ENCODE assay signal across 20 mouse cellular contexts in the genomic region with DNA sequence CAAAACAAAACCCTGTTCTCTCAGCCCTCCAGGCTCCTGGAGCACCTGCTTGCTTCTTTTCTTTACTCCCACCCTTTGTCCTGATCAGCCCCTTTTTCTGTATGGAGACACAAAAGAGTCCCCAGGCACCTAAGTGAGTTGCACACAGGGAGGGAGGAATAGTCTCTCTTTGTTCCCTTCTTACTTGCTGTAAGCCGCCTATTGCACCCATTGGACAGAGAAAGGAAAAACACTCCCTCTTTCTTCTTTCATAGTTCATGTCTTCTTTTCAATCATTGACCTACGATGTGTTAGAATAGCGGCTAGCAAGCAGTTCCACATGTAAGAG. TPM values are rescaled to one million over a fixed set of nuclear protein-coding genes. Genes with fewer than 3 reads are reported as not detected.
A peak's percentile ranks its signal among the peaks of the same experiment; 100 is the strongest.
DNase-seq lines count a peak whose midpoint lies in the region; ATAC-seq and TF ChIP-seq lines count a peak whose summit lies in the region.
"Had no signal": no experiment of that assay in that cellular context is flagged by ENCODE, and none has a peak within 500 bp of the region (broad histone marks: within the 10 kb centered on the region; RNA-seq: fewer than 3 reads in every experiment).

No protein-coding gene starts in this region.

- no peak overlapping the region for H3K9ac ChIP-seq in forebrain, embryonic 13.5 days
- H3K9ac ChIP-seq in hindbrain, embryonic 15.5 days = no peak overlapping the region
- H3K9ac ChIP-seq in midbrain, embryonic 16.5 days (ENCODE audit: low read depth, low read length) = no peak overlapping the region
- H3K9ac ChIP-seq in heart, adult 2 months (ENCODE audit: low read depth, low read length) = no peak overlapping the region
- H3K9ac ChIP-seq: embryonic facial prominence, embryonic 12.5 days; liver, embryonic 12.5 days; lung, embryonic 15.5 days; stomach, embryonic 15.5 days had no signal

- no peak overlapping the region for H3K4me3 ChIP-seq in forebrain, embryonic 13.5 days
- no peak overlapping the region for H3K4me3 ChIP-seq in hindbrain, embryonic 15.5 days
- H3K4me3 ChIP-seq in midbrain, embryonic 16.5 days (ENCODE audit: low read depth, low read length) = no peak overlapping the region
- H3K4me3 ChIP-seq in heart, adult 2 months = no peak overlapping the region
- no peak overlapping the region for H3K4me3 ChIP-seq in limb, embryonic 10.5 days
- H3K4me3 ChIP-seq: embryonic facial prominence, embryonic 12.5 days; liver, embryonic 12.5 days; lung, embryonic 15.5 days; stomach, embryonic 15.5 days had no signal

- no peaks in the 10 kb centered on the region for H3K79me2 ChIP-seq in heart, adult 2 months (replicated peaks; ENCODE audit: control insufficient read depth, insufficient read depth, low read length)

- no peak overlapping the region for H3K4me2 ChIP-seq in forebrain, embryonic 13.5 days
- no peak overlapping the region for H3K4me2 ChIP-seq in hindbrain, embryonic 15.5 days
- no peak overlapping the region for H3K4me2 ChIP-seq in midbrain, embryonic 16.5 days (ENCODE audit: low read length)
- H3K4me2 ChIP-seq: embryonic facial prominence, embryonic 12.5 days; liver, embryonic 12.5 days; lung, embryonic 15.5 days; stomach, embryonic 15.5 days had no signal

- no peak for TF ChIP-seq CTCF in brain, embryonic 14.5 days (IDR thresholded peaks at IDR 0.05; ENCODE audit: borderline replicate concordance, extremely low read depth, insufficient read depth, insufficient read length)
- no peak for TF ChIP-seq CTCF in heart, adult 2 months (IDR thresholded peaks at IDR 0.05)

- no peak for TF ChIP-seq EP300 in heart, adult 2 months (IDR thresholded peaks at IDR 0.05; ENCODE audit: insufficient read depth, low read depth, low read length)

- no peaks in the 10 kb centered on the region for H3K27me3 ChIP-seq in forebrain, embryonic 13.5 days
- H3K27me3 ChIP-seq in hindbrain, embryonic 15.5 days = no peaks in the 10 kb centered on the region
- no peaks in the 10 kb centered on the region for H3K27me3 ChIP-seq in midbrain, embryonic 16.5 days (ENCODE audit: control insufficient read depth, insufficient read depth, low read depth, low read length)
- no peaks in the 10 kb centered on the region for H3K27me3 ChIP-seq in heart, adult 2 months (ENCODE audit: control insufficient read depth, insufficient read depth, low read length)
- H3K27me3 ChIP-seq in limb, embryonic 10.5 days (ENCODE audit: low read depth, poor library complexity, severe bottlenecking) = no peaks in the 10 kb centered on the region
- H3K27me3 ChIP-seq: embryonic facial prominence, embryonic 12.5 days; liver, embryonic 12.5 days; lung, embryonic 15.5 days; stomach, embryonic 15.5 days had no signal

- ATAC-seq in forebrain, embryonic 13.5 days = no peak; the same call in 1 of the 2 replicates
- ATAC-seq in hindbrain, embryonic 15.5 days (ENCODE audit: low FRiP score, low read depth) = no peak
- ATAC-seq in midbrain, embryonic 16.5 days = no peak
- ATAC-seq: intestine, embryonic 16.5 days; liver, embryonic 12.5 days had no signal

- no peak for TF ChIP-seq POLR2A in brain, embryonic 14.5 days (IDR thresholded peaks at IDR 0.05; ENCODE audit: borderline replicate concordance, extremely low read depth, insufficient read depth, insufficient read length, poor library complexity, severe bottlenecking)
- TF ChIP-seq POLR2A in heart, adult 2 months (IDR thresholded peaks at IDR 0.05; ENCODE audit: insufficient read depth, low read depth, low read length) = no peak

- H3K27ac ChIP-seq in forebrain, embryonic 13.5 days = peak overlapping the region; percentile 77
- peak overlapping the region; percentile 42; the same call in 1 of the 2 replicates for H3K27ac ChIP-seq in hindbrain, embryonic 15.5 days (replicated peaks)
- H3K27ac ChIP-seq in midbrain, embryonic 16.5 days (ENCODE audit: low read length) = peak overlapping the region; percentile 76; the same call in 1 of the 2 replicates
- H3K27ac ChIP-seq in heart, adult 2 months = no peak overlapping the region
- no peak overlapping the region for H3K27ac ChIP-seq in limb, embryonic 10.5 days
- H3K27ac ChIP-seq: embryonic facial prominence, embryonic 12.5 days; liver, embryonic 12.5 days; lung, embryonic 15.5 days; stomach, embryonic 15.5 days had no signal

- peaks cover 13% of the 10 kb centered on the region for H3K36me3 ChIP-seq in forebrain, embryonic 13.5 days (ENCODE audit: poor library complexity, severe bottlenecking)
- peaks cover 8% of the 10 kb centered on the region for H3K36me3 ChIP-seq in hindbrain, embryonic 15.5 days
- peaks cover 2% of the 10 kb centered on the region; the same call in 1 of the 2 replicates for H3K36me3 ChIP-seq in midbrain, embryonic 16.5 days (ENCODE audit: control insufficient read depth, insufficient read depth, low read length)
- no peaks in the 10 kb centered on the region for H3K36me3 ChIP-seq in heart, adult 2 months (ENCODE audit: control insufficient read depth, insufficient read depth, low read length)
- H3K36me3 ChIP-seq in limb, embryonic 10.5 days = peaks cover 12% of the 10 kb centered on the region
- H3K36me3 ChIP-seq: G1E; liver, embryonic 12.5 days; stomach, embryonic 15.5 days had no signal

- WGBS in forebrain, embryonic 13.5 days = 4% methylated on average over 3 of the region's 3 CpGs
- WGBS in hindbrain, embryonic 15.5 days = 15% methylated on average over 3 of the region's 3 CpGs
- WGBS in midbrain, embryonic 16.5 days = 10% methylated on average over 3 of the region's 3 CpGs
- 78% methylated on average over 3 of the region's 3 CpGs for WGBS in heart, adult 2 months
- WGBS in limb, embryonic 10.5 days = 84% methylated on average over 3 of the region's 3 CpGs

- peaks cover 16% of the 10 kb centered on the region for H3K4me1 ChIP-seq in forebrain, embryonic 13.5 days
- peaks cover 13% of the 10 kb centered on the region for H3K4me1 ChIP-seq in hindbrain, embryonic 15.5 days (replicated peaks)
- peaks cover 12% of the 10 kb centered on the region for H3K4me1 ChIP-seq in midbrain, embryonic 16.5 days (ENCODE audit: control insufficient read depth, insufficient read depth, low read length)
- H3K4me1 ChIP-seq in heart, adult 2 months (ENCODE audit: control insufficient read depth, insufficient read depth, low read length) = no peaks in the 10 kb centered on the region
- H3K4me1 ChIP-seq in limb, embryonic 10.5 days = no peaks in the 10 kb centered on the region
- H3K4me1 ChIP-seq: embryonic facial prominence, embryonic 12.5 days; liver, embryonic 12.5 days; lung, embryonic 15.5 days; stomach, embryonic 15.5 days had no signal

- H3K9me3 ChIP-seq in forebrain, embryonic 13.5 days (replicated peaks) = no peaks in the 10 kb centered on the region
- H3K9me3 ChIP-seq in hindbrain, embryonic 15.5 days = no peaks in the 10 kb centered on the region
- H3K9me3 ChIP-seq in midbrain, embryonic 16.5 days (replicated peaks; ENCODE audit: control insufficient read depth, low read length, poor library complexity, severe bottlenecking) = no peaks in the 10 kb centered on the region
- no peaks in the 10 kb centered on the region for H3K9me3 ChIP-seq in limb, embryonic 10.5 days (replicated peaks)
- H3K9me3 ChIP-seq: embryonic facial prominence, embryonic 12.5 days; lung, embryonic 15.5 days; stomach, embryonic 15.5 days had no signal

- peak; percentile 53 for DNase-seq in brain, embryonic 14.5 days (ENCODE audit: low read depth)
- DNase-seq in cerebellum, adult 9-11 months = no peak
- DNase-seq in heart, adult 2 months = no peak
- DNase-seq in limb, embryonic 10.5 days (ENCODE audit: low spot score) = no peak
- no peak for DNase-seq in layer of hippocampus, adult 9-10 months (ENCODE audit: low spot score)
- DNase-seq: adrenal gland, postnatal 14 days; cerebellum, postnatal 14 days; gastrocnemius, postnatal 10 days; heart, postnatal 14 days; kidney, postnatal 10 days; thymus, postnatal 36 days had no signal

- intact Hi-C loops in heart, adult 2 months (cut with DNase I) = no loop called here

RNA-seq across cellular contexts. Expression of a gene that starts 25.8 kb away (rescaled TPM):
- 37.7 and 46.4 TPM in 2 replicates for polyA plus RNA-seq in brain, embryonic 14.5 days (2012; rRNA removed)
- polyA plus RNA-seq in forebrain, embryonic 13.5 days (2015; fragmentation: Nextera tagmentation; extraction: Ambion mirVana) = 116 and 129 TPM in 2 replicates
- 97.5 and 99.8 TPM in 2 replicates for polyA plus RNA-seq in hindbrain, embryonic 15.5 days (2015; fragmentation: Nextera tagmentation; extraction: Ambion mirVana)
- polyA plus RNA-seq in midbrain, embryonic 16.5 days (2015; fragmentation: Nextera tagmentation; extraction: Ambion mirVana) = 111 and 125 TPM in 2 replicates
- 1 to 10 TPM; 8.8 to 8.9 TPM for total RNA-seq in heart, adult 2 months (2021)
- polyA plus RNA-seq in heart, adult 2 months (2012; rRNA removed) = 1.6 and 3.7 TPM in 2 replicates
- 38.2 and 49.5 TPM in 2 replicates for polyA plus RNA-seq in limb, embryonic 10.5 days (2016; fragmentation: Nextera tagmentation; extraction: Ambion mirVana)

RNA-seq across cellular contexts. Expression of a gene that starts 50.0 kb away (rescaled TPM):
- polyA plus RNA-seq in brain, embryonic 14.5 days (2012; rRNA removed) = 2.9 and 3.7 TPM in 2 replicates
- polyA plus RNA-seq in forebrain, embryonic 13.5 days (2015; fragmentation: Nextera tagmentation; extraction: Ambion mirVana) = 2.9 and 3.2 TPM in 2 replicates
- 1.9 and 2.1 TPM in 2 replicates for polyA plus RNA-seq in hindbrain, embryonic 15.5 days (2015; fragmentation: Nextera tagmentation; extraction: Ambion mirVana)
- polyA plus RNA-seq in midbrain, embryonic 16.5 days (2015; fragmentation: Nextera tagmentation; extraction: Ambion mirVana) = 1.4 and 2.0 TPM in 2 replicates
- 1 to 10 TPM; 5.1 to 5.2 TPM for total RNA-seq in heart, adult 2 months (2021)
- 0.68 and 1.4 TPM in 2 replicates for polyA plus RNA-seq in heart, adult 2 months (2012; rRNA removed)
- polyA plus RNA-seq in limb, embryonic 10.5 days (2016; fragmentation: Nextera tagmentation; extraction: Ambion mirVana) = 1.7 and 1.9 TPM in 2 replicates

Comparison
In these comparisons a context has a peak if more than half of its experiments do, and no peak if none do; other contexts are left out.
1. H3K27ac ChIP-seq: peak in forebrain, embryonic 13.5 days (single experiment), hindbrain, embryonic 15.5 days (single experiment) and midbrain, embryonic 16.5 days (single experiment); none in heart, adult 2 months (single experiment) and limb, embryonic 10.5 days (single experiment).